10 mouse cellular contexts compared by ENCODE assay signal in the genomic region with DNA sequence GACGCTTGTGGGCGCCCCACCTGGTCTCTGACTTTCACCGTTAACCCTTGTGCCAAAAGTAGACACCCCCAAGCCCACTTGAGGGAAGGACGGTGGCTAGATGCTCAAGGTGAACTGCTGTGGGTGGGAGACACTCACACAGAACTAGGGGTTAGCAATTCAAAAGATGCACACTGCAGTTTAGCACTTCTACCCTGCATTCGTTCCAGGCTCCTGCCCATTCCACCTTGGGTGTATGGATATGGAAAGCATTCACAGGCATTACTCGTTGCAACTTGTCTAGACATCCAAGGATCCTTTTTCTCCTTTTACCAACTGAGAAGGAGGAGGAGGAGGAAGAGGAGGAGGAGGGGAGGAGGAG. TPM values are rescaled to one million over a fixed set of nuclear protein-coding genes. Genes with fewer than 3 reads are reported as not detected.
A peak's percentile ranks its signal among the peaks of the same experiment; 100 is the strongest.
DNase-seq lines count a peak whose midpoint lies in the region; ATAC-seq and TF ChIP-seq lines count a peak whose summit lies in the region.
"Had no signal": no experiment of that assay in that cellular context is flagged by ENCODE, and none has a peak within 500 bp of the region (broad histone marks: within the 10 kb centered on the region; RNA-seq: fewer than 3 reads in every experiment).

A gene (minus strand): TSS at position 116 of the 361 bp plus-strand sequence.

- H3K4me3 ChIP-seq in cerebellum, adult 2 months (replicated peaks; ENCODE audit: insufficient read depth, low read depth, low read length): peak within 1 kb of the TSS; percentile 56
- H3K4me3 ChIP-seq in lung, embryonic 15.5 days: peak within 1 kb of the TSS; percentile 26
- peak within 1 kb of the TSS; percentile 31 for H3K4me3 ChIP-seq in stomach, embryonic 16.5 days (replicated peaks; ENCODE audit: low read length)
- no peak within 1 kb of the TSS for H3K4me3 ChIP-seq in gastrocnemius, adult 2 months

- WGBS in cerebellum, adult 2 months: 2% methylated on average over 6 of the region's 6 CpGs
- 13% methylated on average over 6 of the region's 6 CpGs for WGBS in lung, embryonic 15.5 days
- WGBS in stomach, embryonic 16.5 days: 14% methylated on average over 6 of the region's 6 CpGs

- 0 out of 2 replicates have a peak, but pooled peaks cover 3% of the 10 kb centered on the region for H3K4me1 ChIP-seq in cerebellum, adult 2 months (ENCODE audit: control insufficient read depth, insufficient read depth, low read length)
- H3K4me1 ChIP-seq in lung, embryonic 15.5 days: peaks cover 7% of the 10 kb centered on the region
- peaks cover 7% of the 10 kb centered on the region; the same call in 1 of the 2 replicates for H3K4me1 ChIP-seq in stomach, embryonic 16.5 days (ENCODE audit: control insufficient read depth, insufficient read depth, low read length)

- no peaks in the 10 kb centered on the region for H3K36me3 ChIP-seq in lung, embryonic 15.5 days
- H3K36me3 ChIP-seq in stomach, embryonic 16.5 days (ENCODE audit: control insufficient read depth, insufficient read depth, low read length): no peaks in the 10 kb centered on the region

- H3K4me2 ChIP-seq in lung, embryonic 15.5 days: peak within 1 kb of the TSS; percentile 63
- peak within 1 kb of the TSS; percentile 46 for H3K4me2 ChIP-seq in stomach, embryonic 16.5 days (ENCODE audit: low read depth, low read length)

- no peak for TF ChIP-seq POLR2A in cerebellum, adult 2 months (IDR thresholded peaks at IDR 0.05; ENCODE audit: borderline replicate concordance, insufficient read depth, low read length)

- H3K9ac ChIP-seq in lung, embryonic 15.5 days: no peak within 1 kb of the TSS
- H3K9ac ChIP-seq in stomach, embryonic 16.5 days (ENCODE audit: low read length): no peak within 1 kb of the TSS

- DNase-seq in cerebellum, adult 2 months: no peak
- no peak for DNase-seq in cerebellum, adult 11-12 months
- no peak for DNase-seq in lung, postnatal 4 days
- no peak for DNase-seq in left cerebral cortex, postnatal 36 days (ENCODE audit: low spot score in 2 of 2)
- no peak for DNase-seq in gastrocnemius, adult 2 months
- no peak for DNase-seq in embryo, embryonic 9.5 days (ENCODE audit: extremely low spot score)

- intact Hi-C loops in left cerebral cortex, postnatal 36 days (cut with DNase I): loop anchor here (2.0 to 10.0 kb wide), 2 partner anchors 31 to 199 kb away; no protein-coding TSS in a partner anchor
- intact Hi-C loops in gastrocnemius, adult 2 months (cut with DNase I): no loop called here

- H3K27me3 ChIP-seq in cerebellum, adult 2 months (ENCODE audit: control insufficient read depth, insufficient read depth, low read length): no peaks in the 10 kb centered on the region
- H3K27me3 ChIP-seq in lung, embryonic 15.5 days: peaks cover 8% of the 10 kb centered on the region
- H3K27me3 ChIP-seq in stomach, embryonic 16.5 days (ENCODE audit: control insufficient read depth, insufficient read depth, low read length): peaks cover 7% of the 10 kb centered on the region

- no peak for ATAC-seq in lung, embryonic 15.5 days (ENCODE audit: borderline replicate concordance, extremely low read depth, low FRiP score, low TSS enrichment)
- no peak for ATAC-seq in stomach, embryonic 16.5 days (ENCODE audit: insufficient read depth, low FRiP score)

- no peak within 1 kb of the TSS for H3K27ac ChIP-seq in cerebellum, adult 2 months (ENCODE audit: insufficient read depth, low read length)
- no peak within 1 kb of the TSS for H3K27ac ChIP-seq in lung, embryonic 15.5 days
- H3K27ac ChIP-seq in stomach, embryonic 16.5 days (ENCODE audit: low read length): no peak within 1 kb of the TSS
- no peak within 1 kb of the TSS for H3K27ac ChIP-seq in gastrocnemius, adult 2 months

- TF ChIP-seq CTCF in cerebellum, adult 2 months (IDR thresholded peaks at IDR 0.05; ENCODE audit: borderline replicate concordance, insufficient read depth, low read depth, low read length): 0 out of 2 replicates have a peak, but pooled peaks have one; percentile 6
- no peak for TF ChIP-seq CTCF in gastrocnemius, adult 2 months (IDR thresholded peaks at IDR 0.05)

- H3K9me3 ChIP-seq in lung, embryonic 15.5 days: no peaks in the 10 kb centered on the region
- H3K9me3 ChIP-seq in stomach, embryonic 16.5 days (replicated peaks; ENCODE audit: control insufficient read depth, low read length): no peaks in the 10 kb centered on the region

RNA-seq across cellular contexts. Expression of the gene that starts here (rescaled TPM):
- polyA plus RNA-seq in cerebellum, adult 2 months (2012; rRNA removed): 5.4 and 5.5 TPM in 2 replicates
- 0.26 TPM in 1 of 2 replicates, not detected in the other for polyA plus RNA-seq in lung, embryonic 15.5 days (2015; fragmentation: Nextera tagmentation; extraction: Ambion mirVana)
- total RNA-seq in left cerebral cortex, postnatal 36 days (2021): 10 to 100 TPM; 20.5 to 21.2 TPM
- polyA plus RNA-seq in stomach, embryonic 16.5 days (2015; fragmentation: Nextera tagmentation; extraction: Ambion mirVana): 0.18 and 0.32 TPM in 2 replicates
- not detected for total RNA-seq in gastrocnemius, adult 2 months (2021)
- total RNA-seq: gastrocnemius, postnatal 4 days; neutrophil, adult 5-6 weeks had no signal

Comparison
In these comparisons a context has a peak if more than half of its experiments do, and no peak if none do; other contexts are left out.
1. RNA of the gene that starts here (total RNA-seq): 20.5 to 21.2 TPM in left cerebral cortex, postnatal 36 days; not detected in gastrocnemius, adult 2 months; every median in the first group is over 10 times any median in the second.